Mouse (Mus musculus) MEL (cell line): Measurements from ENCODE around the gene Cep63. TPM values are rescaled to one million over a fixed set of nuclear protein-coding genes. Genes with fewer than 3 reads are reported as not detected.

Experiments
- DNase-seq: peaks from one replicate; pipeline ENCODE4 v3.0.0; 2011; ENCODE audit warnings: low read depth, low spot score
- H3K27ac ChIP-seq: 2 replicates; pipeline ENCODE4 v1.5.1; 2012; ENCODE audit warnings: low read depth, mild to moderate bottlenecking, control low read depth, low read length, moderate library complexity; ENCODE audit not compliant: control insufficient read depth
- H3K27me3 ChIP-seq, 2 experiments: fragments of 150-350 bp in 1 of 2; sonication (generic) in 1 of 2; 2 replicates each; pipeline ENCODE4 v1.6.1; 2012; ENCODE audit warnings: low read length in 2 of 2, mild to moderate bottlenecking in 2 of 2, improper control_type of control experiment in 1 of 2, moderate library complexity in 1 of 2; ENCODE audit not compliant: insufficient read depth in 2 of 2, control insufficient read depth in 1 of 2
- H3K36me3 ChIP-seq, 2 experiments: 2 replicates each; pipeline ENCODE4 v1.6.1; 2012 to 2014; ENCODE audit warnings: low read length in 2 of 2, improper control_type of control experiment in 1 of 2, inconsistent platforms in 1 of 2, mild to moderate bottlenecking in 1 of 2; ENCODE audit not compliant: insufficient read depth in 2 of 2, control insufficient read depth in 1 of 2
- H3K4me1 ChIP-seq, 2 experiments: fragments of 150-350 bp in 1 of 2; sonication (generic) in 1 of 2; 2 replicates each; pipeline ENCODE4 v1.6.1; 2012; ENCODE audit warnings: low read length in 2 of 2, improper control_type of control experiment in 1 of 2, mild to moderate bottlenecking in 1 of 2; ENCODE audit not compliant: insufficient read depth in 2 of 2, control insufficient read depth in 1 of 2
- H3K4me3 ChIP-seq, 2 experiments: fragments of 150-350 bp in 1 of 2; sonication (generic) in 1 of 2; 2 replicates each; pipeline ENCODE4 v1.5.1; 2012; ENCODE audit warnings: low read depth in 2 of 2, low read length in 2 of 2, mild to moderate bottlenecking in 2 of 2, moderate library complexity in 2 of 2, control low read depth in 1 of 2, improper control_type of control experiment in 1 of 2; ENCODE audit not compliant: control insufficient read depth in 1 of 2, insufficient read depth in 1 of 2
- H3K79me2 ChIP-seq: 2 replicates; pipeline ENCODE4 v1.6.1; 2012; ENCODE audit warnings: mild to moderate bottlenecking, low read length, moderate library complexity; ENCODE audit not compliant: control insufficient read depth, poor library complexity, insufficient read depth
- H3K9ac ChIP-seq: 2 replicates; pipeline ENCODE4 v1.6.1; 2012; ENCODE audit warnings: low read depth, mild to moderate bottlenecking, control low read depth, low read length, moderate library complexity; ENCODE audit not compliant: control insufficient read depth, poor library complexity, severe bottlenecking
- H3K9me3 ChIP-seq: fragments of 150-350 bp; sonication (generic); replicated peaks from 2 replicates; pipeline ENCODE4 v1.6.1; 2012; ENCODE audit warnings: mild to moderate bottlenecking, low read length, improper control_type of control experiment, moderate library complexity; ENCODE audit not compliant: insufficient read depth
- BHLHE40 ChIP-seq: IDR thresholded peaks from 2 replicates; pipeline ENCODE4 v1.6.1; 2012; ENCODE audit warnings: low read depth, mild to moderate bottlenecking, inconsistent platforms, low read length, improper control_type of control experiment, borderline replicate concordance
- CHD1 ChIP-seq: IDR thresholded peaks from 2 replicates; pipeline ENCODE4 v1.6.1; 2012; ENCODE audit warnings: low read depth, mild to moderate bottlenecking, inconsistent platforms, low read length, improper control_type of control experiment
- CTCF ChIP-seq, 3 experiments: IDR thresholded peaks in 2 of 3; conservative IDR thresholded peaks in 1 of 3; 2 replicates each; pipeline ENCODE4 v1.5.1; 2011 to 2012; ENCODE audit warnings: low read length in 3 of 3, low read depth in 2 of 3, mild to moderate bottlenecking in 2 of 3, improper control_type of control experiment in 1 of 3, inconsistent platforms in 1 of 3, mixed read lengths in 1 of 3, moderate library complexity in 1 of 3; ENCODE audit not compliant: control insufficient read depth in 1 of 3, insufficient read depth in 1 of 3, poor library complexity in 1 of 3, severe bottlenecking in 1 of 3
- EP300 ChIP-seq, 2 experiments: IDR thresholded peaks; 2 replicates each; pipeline ENCODE4 v1.6.1; 2011; ENCODE audit warnings: improper control_type of control experiment in 2 of 2, low read length in 2 of 2, low read depth in 1 of 2, mild to moderate bottlenecking in 1 of 2
- ETS1 ChIP-seq: IDR thresholded peaks from 2 replicates; pipeline ENCODE4 v1.6.1; 2012; ENCODE audit warnings: low read depth, mild to moderate bottlenecking, inconsistent platforms, low read length, improper control_type of control experiment, moderate library complexity
- GABPA ChIP-seq: IDR thresholded peaks from 2 replicates; pipeline ENCODE4 v1.6.1; 2012; ENCODE audit warnings: low read depth, mild to moderate bottlenecking, inconsistent platforms, low read length, improper control_type of control experiment, moderate library complexity
- HCFC1 ChIP-seq: IDR thresholded peaks from 2 replicates; pipeline ENCODE4 v1.6.1; 2012; ENCODE audit warnings: low read depth, mild to moderate bottlenecking, inconsistent platforms, low read length, improper control_type of control experiment, moderate library complexity
- MAFK ChIP-seq: IDR thresholded peaks from 2 replicates; pipeline ENCODE4 v1.6.1; 2011; ENCODE audit warnings: low read depth, mild to moderate bottlenecking, low read length, improper control_type of control experiment, borderline replicate concordance
- MAX ChIP-seq: IDR thresholded peaks from 2 replicates; pipeline ENCODE4 v1.6.1; 2011; ENCODE audit warnings: low read length, improper control_type of control experiment
- MEF2A ChIP-seq: IDR thresholded peaks from 2 replicates; pipeline ENCODE4 v1.6.1; 2014; ENCODE audit warnings: low read depth, mild to moderate bottlenecking, inconsistent platforms, low read length, improper control_type of control experiment; ENCODE audit not compliant: poor library complexity, insufficient replicate concordance, severe bottlenecking; ENCODE audit errors: extremely low read depth
- MYC ChIP-seq: IDR thresholded peaks from 2 replicates; pipeline ENCODE4 v1.6.1; 2011; ENCODE audit warnings: low read depth, mild to moderate bottlenecking, low read length, improper control_type of control experiment, moderate library complexity
- NELFE ChIP-seq: IDR thresholded peaks from 2 replicates; pipeline ENCODE4 v1.6.1; 2011; ENCODE audit warnings: low read depth, low read length, improper control_type of control experiment
- POLR2AphosphoS2 ChIP-seq: IDR thresholded peaks from 2 replicates; pipeline ENCODE4 v1.6.1; 2011; ENCODE audit warnings: low read length, improper control_type of control experiment
- RAD21 ChIP-seq: IDR thresholded peaks from 2 replicates; pipeline ENCODE4 v1.6.1; 2011; ENCODE audit warnings: mild to moderate bottlenecking, low read depth, low read length, improper control_type of control experiment
- RCOR1 ChIP-seq: IDR thresholded peaks from 2 replicates; pipeline ENCODE4 v1.6.1; 2012; ENCODE audit warnings: low read depth, mild to moderate bottlenecking, inconsistent platforms, low read length, improper control_type of control experiment
- SMC3 ChIP-seq: IDR thresholded peaks from 2 replicates; pipeline ENCODE4 v1.6.1; 2011; ENCODE audit warnings: low read depth, low read length, improper control_type of control experiment
- TBP ChIP-seq: IDR thresholded peaks from 2 replicates; pipeline ENCODE4 v1.8.0; 2011; ENCODE audit warnings: low read depth, low read length, improper control_type of control experiment
- TCF12 ChIP-seq: IDR thresholded peaks from 2 replicates; pipeline ENCODE4 v1.6.1; 2014; ENCODE audit warnings: low read depth, mild to moderate bottlenecking, inconsistent platforms, low read length, improper control_type of control experiment, moderate library complexity
- USF1 ChIP-seq: IDR thresholded peaks from 2 replicates; pipeline ENCODE4 v1.6.1; 2014; ENCODE audit warnings: low read depth, mild to moderate bottlenecking, inconsistent platforms, low read length, improper control_type of control experiment, moderate library complexity
- USF2 ChIP-seq, 2 experiments: IDR thresholded peaks; 2 replicates each; pipeline ENCODE4 v1.6.1; 2011 to 2012; ENCODE audit warnings: improper control_type of control experiment in 2 of 2, low read length in 2 of 2, borderline replicate concordance in 1 of 2, inconsistent platforms in 1 of 2, low read depth in 1 of 2, mild to moderate bottlenecking in 1 of 2; ENCODE audit not compliant: insufficient read depth in 1 of 2
- ZC3H11A ChIP-seq: IDR thresholded peaks from 2 replicates; pipeline ENCODE4 v1.6.1; 2012; ENCODE audit warnings: low read depth, mild to moderate bottlenecking, inconsistent platforms, low read length, improper control_type of control experiment
- ZMIZ1 ChIP-seq: IDR thresholded peaks from 2 replicates; pipeline ENCODE4 v1.6.1; 2012; ENCODE audit warnings: low read depth, mild to moderate bottlenecking, inconsistent platforms, low read length, improper control_type of control experiment, moderate library complexity
- ZNF384 ChIP-seq: IDR thresholded peaks from 2 replicates; pipeline ENCODE4 v1.6.1; 2012; ENCODE audit warnings: low read depth, mild to moderate bottlenecking, inconsistent platforms, low read length, improper control_type of control experiment
- polyA plus RNA-seq, 2 experiments: library from polyadenylated mRNA; stranded (reverse) in 1 of 2; unstranded in 1 of 2; fragments of >175 nt in 1 of 2; fragments of >200 nt in 1 of 2; gene quantifications; 2 replicates each; pipeline versions ENCODE4 v1.2.1 to v1.2.4; 2012; ENCODE audit warnings: low replicate concordance in 2 of 2, low read depth in 1 of 2; ENCODE audit not compliant: insufficient read length in 2 of 2, insufficient read depth in 1 of 2, missing spikeins in 1 of 2
- total RNA-seq: library from RNA; depleted of rRNA; stranded (reverse); fragments of 300-350 nt; gene quantifications from 2 replicates; pipeline ENCODE4 v1.2.3, GENCODE M21; 2012

Gene Cep63
- total and polyA plus RNA-seq, 3 experiments, result 9.6 to 14.6 TPM; not detected in 1

DNA sequence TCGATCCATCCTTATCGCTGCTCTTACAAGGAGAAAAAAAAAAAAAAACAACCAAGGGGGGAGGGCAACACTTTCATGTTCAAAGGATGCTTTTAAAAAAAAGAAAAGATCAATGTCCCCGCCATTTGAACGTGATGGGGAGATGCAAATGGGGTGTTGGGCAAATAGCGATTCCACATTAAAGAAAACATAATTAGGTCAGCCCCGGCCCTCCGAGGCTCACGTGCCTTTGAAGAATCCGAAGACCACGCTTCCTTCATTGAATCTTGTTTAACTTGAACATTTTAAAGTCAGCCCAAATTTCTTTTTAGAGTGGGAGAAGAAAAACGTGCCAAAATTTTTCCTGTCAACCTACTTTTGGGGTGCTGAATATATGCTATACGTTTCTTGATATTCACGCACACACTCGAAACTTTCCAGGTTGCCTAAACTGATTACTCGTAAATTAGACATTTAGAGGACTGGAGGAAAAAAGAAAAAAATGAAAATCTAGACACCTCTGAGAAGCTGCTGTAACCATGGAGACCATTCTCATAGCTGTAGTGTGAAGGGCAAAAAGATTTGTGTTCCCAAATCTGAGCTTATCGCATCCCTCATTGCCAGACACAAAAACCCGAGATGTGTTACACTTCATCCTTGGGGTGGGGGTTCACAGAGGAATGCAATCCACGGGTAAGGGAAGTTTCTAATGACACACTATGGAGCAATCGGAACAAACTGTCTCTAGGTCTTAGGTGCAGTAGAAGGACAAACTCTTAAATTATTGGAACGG, 79.9 kb downstream of the Cep63 start (continued):
- no peak for TF ChIP-seq TCF12
- no peak for TF ChIP-seq POLR2AphosphoS2
- TF ChIP-seq, all 39 proteins: peak for 0

DNA sequence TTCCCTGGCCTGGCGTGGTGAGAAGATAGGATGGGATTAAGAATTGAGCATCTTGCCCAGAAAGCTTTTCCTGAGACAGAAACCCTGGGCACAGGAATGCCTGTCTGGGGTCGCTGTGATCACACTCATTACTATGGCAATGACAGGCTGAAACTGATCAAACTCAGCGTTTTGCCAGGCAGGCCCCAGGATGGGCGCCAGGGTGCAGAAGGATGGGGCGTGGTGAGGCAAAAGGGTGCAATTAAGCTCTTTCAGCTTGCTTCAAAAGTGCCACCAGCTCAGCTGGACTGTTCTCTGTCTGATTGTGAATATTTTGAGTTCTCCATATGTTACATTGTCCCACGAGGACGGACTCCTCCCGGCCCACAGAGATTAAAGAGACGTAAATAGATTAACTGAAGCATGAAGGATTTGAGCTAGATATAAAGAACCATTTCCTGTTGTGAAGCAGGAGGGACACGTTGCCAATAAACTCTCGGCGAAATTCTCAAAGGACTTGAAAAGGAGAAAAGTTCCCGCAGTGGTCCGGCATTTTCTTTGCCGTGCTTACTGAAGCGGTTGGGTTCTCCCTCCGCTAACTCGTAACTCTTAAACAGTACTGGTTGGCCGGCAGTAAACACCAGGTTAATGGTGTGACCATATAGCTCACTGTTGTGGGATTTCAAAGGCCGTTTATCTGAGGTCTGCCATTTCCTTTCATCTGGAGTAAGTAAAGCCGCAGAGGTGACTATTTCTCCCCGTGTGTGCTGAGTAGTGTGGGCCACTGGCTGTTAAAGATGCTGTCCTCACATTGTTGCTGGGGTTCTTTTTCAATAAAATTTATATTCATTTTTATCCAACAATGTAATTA, 80.7 kb downstream of the Cep63 start:
- Histone ChIP-seq H3K9ac (no peak overlapping the region), H3K36me3 (no peaks in the 10 kb centered on the region), H3K27ac (no peak overlapping the region), H3K4me3 (no peak overlapping the region), H3K4me1 (no peaks in the 10 kb centered on the region), H3K27me3 (no peaks in the 10 kb centered on the region), H3K79me2 (no peaks in the 10 kb centered on the region), H3K9me3 (no peaks in the 10 kb centered on the region)
- no peak for DNase-seq
- TF ChIP-seq ZMIZ1 (no peak), TBP (no peak), EP300 (IDR thresholded peaks at IDR 0.05; ENCODE audit: low read depth in 1 of 2, low read length in 2 of 2) (no peak)
- TF ChIP-seq, all 39 proteins: peak for 0

DNA sequence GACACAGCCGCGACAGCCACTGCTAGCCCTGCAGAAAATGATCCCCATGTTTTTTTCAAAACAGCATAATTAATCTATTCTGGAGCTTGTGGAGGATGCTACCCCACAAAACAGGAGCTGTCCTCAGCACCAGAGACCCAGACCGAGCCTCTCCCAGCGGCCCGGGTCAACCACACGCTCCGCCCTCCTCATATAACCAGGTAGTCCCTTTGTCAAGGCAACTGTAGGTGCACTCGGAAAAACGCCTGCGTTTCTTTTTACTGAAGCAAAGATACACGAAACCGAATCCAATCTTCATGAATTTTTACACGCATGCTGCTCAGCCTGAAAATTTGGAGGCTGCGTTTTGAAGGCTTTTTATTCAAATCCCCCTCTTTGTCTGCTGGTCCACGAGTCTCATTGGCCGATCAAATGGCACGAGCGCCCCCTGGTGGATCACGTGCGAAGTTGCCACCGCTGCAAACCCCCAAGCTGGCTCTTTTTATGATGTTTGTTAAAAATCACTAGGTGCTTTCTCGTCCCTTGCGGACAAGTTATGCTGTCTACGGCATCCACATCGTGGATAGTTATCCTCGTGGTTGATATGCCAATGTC, 81.5 kb downstream of the Cep63 start:
- Histone ChIP-seq H3K4me1 (no peaks in the 10 kb centered on the region), H3K36me3 (no peaks in the 10 kb centered on the region), H3K27ac (no peak overlapping the region), H3K9me3 (no peaks in the 10 kb centered on the region), H3K79me2 (no peaks in the 10 kb centered on the region), H3K27me3 (no peaks in the 10 kb centered on the region), H3K4me3 (no peak overlapping the region), H3K9ac (no peak overlapping the region)
- no peak for TF ChIP-seq MYC
- TF ChIP-seq BHLHE40, result no peak
- TF ChIP-seq RAD21, result peak; percentile 72
- 0 out of 2 replicates have a peak, but pooled peaks have one; percentile 13 for TF ChIP-seq USF1
- TF ChIP-seq HCFC1, result no peak
- TF ChIP-seq ZNF384, result no peak
- TF ChIP-seq POLR2AphosphoS2, result no peak
- peak; percentile 54 for TF ChIP-seq ZC3H11A
- TF ChIP-seq MEF2A, result no peak
- TF ChIP-seq ZMIZ1, result no peak
- TF ChIP-seq TCF12, result no peak
- peak; percentile 61 to 91 (median 69) for TF ChIP-seq CTCF (IDR thresholded peaks at IDR 0.05 in 2 of 3, conservative IDR thresholded peaks at IDR 0.05 in 1 of 3; ENCODE audit: control insufficient read depth in 1 of 3, insufficient read depth in 1 of 3, low read depth in 2 of 3, low read length in 3 of 3, poor library complexity in 1 of 3, severe bottlenecking in 1 of 3)
- 0 out of 2 replicates have a peak, but pooled peaks have one; percentile 31 for TF ChIP-seq MAX
- no peak for TF ChIP-seq NELFE
- TF ChIP-seq CHD1, result no peak
- TF ChIP-seq GABPA, result no peak
- TF ChIP-seq MAFK, result no peak
- TF ChIP-seq USF2 (IDR thresholded peaks at IDR 0.05; ENCODE audit: borderline replicate concordance in 1 of 2, insufficient read depth in 1 of 2, low read depth in 1 of 2, low read length in 2 of 2), result no peak
- TF ChIP-seq SMC3, result peak; percentile 63
- TF ChIP-seq ETS1, result no peak
- TF ChIP-seq RCOR1, result no peak
- peak; percentile 51 for DNase-seq
